Mouse (Mus musculus) cerebellum, postnatal 10 days (tissue): ENCODE results near the gene Trim26.

Experiments
- DNase-seq, 2 experiments: peaks; one replicate each; pipeline ENCODE4 v3.0.0; 2021; ENCODE audit warnings: mixed read lengths in 2 of 2

The Trim26 gene

GRCm38 (mm10) chr17:36900691-36901090 is 63.8 kb downstream of the Trim26 start:
- DNase-seq, result peak; percentile 6 to 12

- DNase-seq, result no peak
Observed at GRCm38 (mm10) chr17:36903651-36904050, 66.7 kb downstream of the Trim26 start.

- DNase-seq, result no peak
Observed at GRCm38 (mm10) chr17:36908235-36908634, 71.3 kb downstream of the Trim26 start.
